31 mouse cellular contexts compared by ENCODE assay signal in the genomic region with DNA sequence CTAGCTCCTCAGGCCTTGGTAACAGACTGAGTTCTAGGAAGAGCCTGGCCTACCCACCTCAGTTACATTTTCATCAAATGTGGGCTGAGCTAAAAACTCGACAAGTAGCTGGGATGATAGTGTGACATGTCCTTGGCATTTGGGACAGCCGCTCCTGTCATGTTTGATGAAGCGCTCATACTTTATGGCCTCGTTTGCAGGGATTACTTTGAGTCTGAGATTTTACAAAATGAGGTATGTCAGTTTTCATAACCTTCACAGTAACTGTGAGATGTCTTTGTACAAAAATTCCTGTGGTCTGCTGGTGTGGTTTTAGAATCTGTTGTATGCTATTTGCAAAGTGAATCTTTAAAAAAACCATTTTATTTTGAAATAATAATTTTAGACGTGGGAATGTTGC.
A peak's percentile ranks its signal among the peaks of the same experiment; 100 is the strongest.
DNase-seq lines count a peak whose midpoint lies in the region; ATAC-seq and TF ChIP-seq lines count a peak whose summit lies in the region.
"Had no signal": no experiment of that assay in that cellular context is flagged by ENCODE, and none has a peak within 500 bp of the region (broad histone marks: within the 10 kb centered on the region; RNA-seq: fewer than 3 reads in every experiment).

No protein-coding gene starts in this region.

- no peaks in the 10 kb centered on the region for H3K9me3 ChIP-seq in embryonic facial prominence, embryonic 13.5 days
- H3K9me3 ChIP-seq in embryonic facial prominence, embryonic 10.5 days: no peaks in the 10 kb centered on the region
- H3K9me3 ChIP-seq: embryonic facial prominence, embryonic 15.5 days; heart, embryonic 10.5 days; hindbrain, embryonic 13.5 days; limb, embryonic 12.5 days; liver, embryonic 15.5 days; neural tube, embryonic 12.5 days had no signal

- intact Hi-C loops in left cerebral cortex, postnatal 10 days (cut with DNase I): no loop called here

- CTCF ChIA-PET in Patski (lab: Charles Lee): interaction anchor here (1.1 kb wide), 1 partner anchor 37 kb away, joined by 3 read pairs; no protein-coding TSS in a partner anchor

- WGBS in embryonic facial prominence, embryonic 13.5 days: 52% methylated on average over 5 of the region's 5 CpGs
- WGBS in embryonic facial prominence, embryonic 10.5 days: 82% methylated on average over 5 of the region's 5 CpGs

- DNase-seq in embryonic facial prominence, embryonic 10.5 days (ENCODE audit: low spot score): no peak
- peak; percentile 30 for DNase-seq in Patski (ENCODE audit: low read depth, low spot score)
- DNase-seq in adrenal gland, postnatal 25 days: peak; percentile 26
- no peak for DNase-seq in layer of hippocampus, postnatal 14 days (ENCODE audit: low spot score in 2 of 2)
- no peak for DNase-seq in frontal cortex, postnatal 25 days (ENCODE audit: low spot score in 2 of 2)
- no peak for DNase-seq in left cerebral cortex, postnatal 10 days (ENCODE audit: extremely low spot score in 1 of 2, low spot score in 2 of 2)
- DNase-seq: cerebellum, adult 11 months; cerebellum, adult 9-10 months; embryo, embryonic 11 days; heart, postnatal 36 days; kidney, adult 9 months; kidney, postnatal 10 days; lung, embryonic 14.5 days; lung, postnatal 36 days; right cerebral cortex, adult 18-20 months; right cerebral cortex, postnatal 4 days; thymus, adult 18-20 months; thymus, postnatal 25 days had no signal

- no peak for ATAC-seq in embryonic facial prominence, embryonic 13.5 days (ENCODE audit: insufficient number of reproducible peaks, insufficient read depth, low FRiP score, low TSS enrichment, low read depth)
- ATAC-seq in Patski: peak; percentile 68
- ATAC-seq: activated CD4-positive, CD25-positive, alpha-beta regulatory T cell, adult 4 months; forebrain, embryonic 14.5 days; intestine, postnatal 0 days had no signal

- H3K27ac ChIP-seq in embryonic facial prominence, embryonic 13.5 days: peak overlapping the region; percentile 55; the same call in 1 of the 2 replicates
- no peak overlapping the region for H3K27ac ChIP-seq in embryonic facial prominence, embryonic 10.5 days (replicated peaks)
- H3K27ac ChIP-seq: embryonic facial prominence, embryonic 15.5 days; heart, embryonic 10.5 days; hindbrain, embryonic 13.5 days; liver, embryonic 15.5 days; neural tube, embryonic 12.5 days; stomach, postnatal 0 days had no signal

- H3K27me3 ChIP-seq in embryonic facial prominence, embryonic 13.5 days: no peaks in the 10 kb centered on the region
- no peaks in the 10 kb centered on the region for H3K27me3 ChIP-seq in embryonic facial prominence, embryonic 10.5 days (replicated peaks; ENCODE audit: low read depth, poor library complexity, severe bottlenecking)
- H3K27me3 ChIP-seq in Patski: no peaks in the 10 kb centered on the region
- H3K27me3 ChIP-seq: embryonic facial prominence, embryonic 15.5 days; hindbrain, embryonic 13.5 days; limb, embryonic 12.5 days; liver, embryonic 15.5 days; neural tube, embryonic 12.5 days had no signal

- TF ChIP-seq CTCF in Patski (IDR thresholded peaks at IDR 0.05): no peak

- H3K36me3 ChIP-seq in embryonic facial prominence, embryonic 13.5 days: no peaks in the 10 kb centered on the region
- H3K36me3 ChIP-seq in embryonic facial prominence, embryonic 10.5 days (replicated peaks): no peaks in the 10 kb centered on the region
- H3K36me3 ChIP-seq: embryonic facial prominence, embryonic 15.5 days; heart, embryonic 10.5 days; hindbrain, embryonic 13.5 days; limb, embryonic 12.5 days; liver, embryonic 15.5 days; neural tube, embryonic 12.5 days had no signal

- H3K4me2 ChIP-seq in embryonic facial prominence, embryonic 13.5 days: no peak overlapping the region
- H3K4me2 ChIP-seq: embryonic facial prominence, embryonic 15.5 days; hindbrain, embryonic 13.5 days; limb, embryonic 12.5 days; liver, embryonic 15.5 days; lung, embryonic 14.5 days; midbrain, embryonic 11.5 days; neural tube, embryonic 12.5 days had no signal

- H3K4me3 ChIP-seq in embryonic facial prominence, embryonic 13.5 days: no peak overlapping the region
- H3K4me3 ChIP-seq in embryonic facial prominence, embryonic 10.5 days: no peak overlapping the region
- H3K4me3 ChIP-seq: embryonic facial prominence, embryonic 15.5 days; heart, embryonic 10.5 days; hindbrain, embryonic 13.5 days; limb, embryonic 12.5 days; liver, embryonic 15.5 days; myocyte; neural tube, embryonic 12.5 days had no signal

- POLR2A ChIA-PET in Patski (lab: Charles Lee): no interaction called here

- H3K4me1 ChIP-seq in embryonic facial prominence, embryonic 13.5 days: peaks cover 27% of the 10 kb centered on the region
- peaks cover 19% of the 10 kb centered on the region for H3K4me1 ChIP-seq in embryonic facial prominence, embryonic 10.5 days
- H3K4me1 ChIP-seq: liver, embryonic 15.5 days had no signal

- in situ Hi-C loops in Patski (cut with MboI; ENCODE audit: low pct_unique_long_range_greater_than_20kb): no loop called here

- H3K9ac ChIP-seq in embryonic facial prominence, embryonic 13.5 days: no peak overlapping the region
- H3K9ac ChIP-seq: embryonic facial prominence, embryonic 15.5 days; hindbrain, embryonic 13.5 days; limb, embryonic 12.5 days; liver, embryonic 15.5 days; lung, embryonic 14.5 days; neural tube, embryonic 12.5 days had no signal

Comparison
In these comparisons a context has a peak if more than half of its experiments do, and no peak if none do; other contexts are left out.
1. DNase-seq: peak in Patski (single experiment) and adrenal gland, postnatal 25 days (single experiment); none in embryonic facial prominence, embryonic 10.5 days (single experiment), layer of hippocampus, postnatal 14 days (0 of 2), frontal cortex, postnatal 25 days (0 of 2) and left cerebral cortex, postnatal 10 days (0 of 2).